Mouse (Mus musculus) neural tube, embryonic 10.5 days (tissue): ENCODE measurements around the gene Abcc5.
"Not testable (repeated sequence)": the region's sequence is repeated elsewhere in the genome, so short reads cannot be mapped to it uniquely, and the experiment has no call there.

Source experiments
- DNase-seq: peaks from one replicate; pipeline ENCODE4 v3.0.0-alpha.2; 2017; ENCODE audit warnings: low spot score; ENCODE audit errors: extremely low spot score

Abcc5 gene

DNA sequence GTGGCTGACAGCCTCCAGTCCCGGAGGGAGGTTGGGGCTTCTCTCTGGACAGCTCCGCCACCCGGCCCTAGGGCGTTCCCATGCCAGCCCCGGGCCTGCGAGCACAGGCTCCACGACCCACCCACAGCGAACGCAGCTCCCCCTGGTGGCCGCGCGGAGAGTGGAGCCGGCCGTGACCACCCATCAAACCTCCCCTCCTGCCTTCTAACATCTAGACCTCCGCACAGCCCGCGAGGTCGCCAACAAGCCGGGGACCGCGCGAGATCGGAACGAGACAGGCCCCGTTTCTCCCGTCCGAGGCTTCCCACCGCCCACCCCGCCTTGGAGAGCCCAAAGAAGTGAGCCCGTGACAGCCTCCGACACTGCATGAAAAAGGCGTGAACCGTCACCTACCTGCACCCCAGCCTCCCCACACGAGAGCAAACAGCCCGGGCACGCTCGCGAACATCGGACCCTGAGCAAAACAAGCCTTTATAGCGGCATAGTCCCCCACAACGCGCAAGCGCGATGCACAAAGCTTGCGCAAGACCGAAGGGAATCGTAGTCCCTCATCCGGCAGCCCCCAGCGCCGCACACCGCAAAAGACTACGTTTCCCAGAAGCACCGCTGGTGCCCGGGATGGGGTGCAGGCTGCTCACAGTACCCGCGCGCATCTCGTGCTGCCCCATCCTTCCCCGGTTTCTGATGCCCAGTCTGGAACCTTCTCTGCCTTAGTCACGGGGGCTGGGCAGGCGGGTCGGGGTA is at the start of gene Abcc5:
Gene Abcc5 (minus strand): TSS at position 540 of the 744 bp plus-strand sequence.
- peak; percentile 87 for DNase-seq

DNA sequence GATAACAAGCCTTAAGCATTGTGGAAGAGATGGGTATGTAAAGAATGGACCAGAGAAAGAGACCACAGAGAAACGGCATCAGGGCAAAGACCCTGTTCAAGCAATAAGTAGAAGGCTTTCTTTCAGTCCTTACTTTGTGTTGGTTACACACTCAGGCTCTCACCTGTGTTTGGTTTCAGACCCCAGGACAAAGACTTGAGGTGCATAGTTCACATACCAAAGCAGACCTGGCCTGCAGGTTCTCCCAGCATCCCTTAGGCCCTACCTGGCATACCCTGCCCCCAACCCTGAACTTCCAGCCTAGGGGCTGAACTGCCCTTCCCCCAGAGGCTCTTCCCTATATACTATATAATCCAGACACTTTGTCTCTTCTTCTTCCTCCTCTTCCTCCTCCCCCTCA is 49.1 kb upstream of the Abcc5 start:
- DNase-seq = no peak

DNA sequence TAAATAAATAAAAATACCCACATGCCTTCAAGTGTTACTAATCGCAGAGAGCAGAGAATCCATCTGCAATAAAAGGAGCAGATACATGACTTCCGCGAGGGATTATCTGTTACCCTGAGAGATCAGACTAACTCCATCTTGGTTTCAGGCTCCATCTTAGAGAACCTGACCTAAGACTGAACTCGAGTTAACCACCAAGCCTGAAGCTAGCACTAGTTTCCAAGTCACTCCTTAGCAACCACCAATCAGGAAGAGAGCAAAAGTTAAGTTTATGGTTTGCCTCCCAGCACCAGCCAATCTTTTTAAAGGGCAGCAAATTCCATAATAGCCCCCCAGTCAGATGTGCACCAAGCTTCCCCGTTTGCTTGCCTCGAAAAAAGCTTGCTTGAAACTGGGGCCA is 48.6 kb upstream of the Abcc5 start:
- DNase-seq = no peak

DNA sequence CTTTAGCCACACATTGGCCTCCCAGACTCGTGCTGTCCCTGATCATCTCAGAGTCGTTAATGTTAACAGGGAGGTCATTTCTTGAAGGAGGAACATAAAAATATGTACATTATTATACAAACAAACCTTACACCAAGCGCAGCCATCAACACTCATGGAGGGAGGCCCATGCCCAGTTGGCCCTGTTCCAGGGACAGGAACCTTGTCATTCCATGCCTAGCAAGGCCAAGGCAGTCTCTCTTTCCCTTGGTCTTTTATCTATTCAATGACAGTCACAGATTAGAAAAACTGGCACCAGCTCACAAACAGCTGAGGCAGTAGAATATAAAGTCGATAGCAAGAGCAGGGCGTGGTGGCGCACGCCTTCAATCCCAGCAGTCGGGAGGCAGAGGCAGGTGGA is 48.0 kb upstream of the Abcc5 start:
- DNase-seq = no peak

DNA sequence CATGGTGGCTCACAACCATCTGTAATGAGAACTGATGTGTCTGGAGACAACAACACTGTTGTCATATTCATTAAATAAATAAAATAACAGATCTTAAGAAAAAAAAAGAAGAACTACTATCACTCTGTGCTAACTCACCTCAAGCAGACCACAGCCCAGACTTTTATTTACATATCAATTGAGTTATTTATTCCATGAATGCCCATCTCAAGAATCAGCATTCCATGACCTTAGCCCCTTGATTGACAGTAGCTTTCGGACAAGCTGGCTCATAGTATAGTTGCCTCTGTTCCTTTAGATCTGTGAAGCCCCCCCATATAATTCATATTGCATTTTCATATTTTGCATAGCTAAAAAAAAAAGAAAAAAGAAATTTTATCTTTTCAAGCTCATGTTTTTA is 47.6 kb upstream of the Abcc5 start:
- no peak for DNase-seq

DNA sequence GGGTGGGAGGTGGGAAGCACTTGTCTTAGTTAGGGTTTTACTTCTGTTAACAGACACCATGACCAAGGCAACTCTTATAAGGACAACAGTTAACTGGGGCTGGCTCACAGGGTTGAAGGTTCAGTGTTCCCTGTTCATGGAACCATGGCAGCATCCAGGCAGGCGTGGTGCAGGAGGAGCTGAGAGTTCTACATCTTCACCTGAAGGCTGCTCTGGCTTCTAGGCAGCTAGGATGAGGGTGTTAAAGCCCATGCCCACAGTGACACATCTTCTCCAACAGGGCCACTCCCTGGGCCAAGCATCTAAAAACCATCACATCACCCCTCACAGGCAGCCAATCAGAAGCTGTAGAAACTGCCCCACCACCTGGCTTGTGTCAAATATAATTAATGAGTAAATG is 45.5 kb upstream of the Abcc5 start:
- no peak for DNase-seq

DNA sequence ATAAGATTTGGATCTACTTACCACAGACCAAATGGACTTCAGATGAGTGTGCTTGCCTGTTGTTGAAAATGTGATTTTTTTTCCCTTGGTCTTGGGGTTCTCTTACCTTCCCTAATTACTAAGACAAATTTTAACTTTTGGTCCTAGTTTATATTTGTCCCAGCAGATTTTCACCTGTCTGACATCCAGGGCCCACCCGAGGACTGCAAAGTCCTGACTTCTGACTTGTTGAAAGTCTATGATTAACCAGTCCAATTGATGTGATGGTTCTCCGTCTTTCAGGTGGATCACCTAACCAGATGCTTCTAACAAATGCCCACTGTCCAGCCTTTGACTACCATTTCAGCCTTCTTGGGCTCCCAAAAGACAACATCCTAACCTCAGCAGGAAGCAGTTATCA is 44.8 kb upstream of the Abcc5 start:
- DNase-seq = no peak

DNA sequence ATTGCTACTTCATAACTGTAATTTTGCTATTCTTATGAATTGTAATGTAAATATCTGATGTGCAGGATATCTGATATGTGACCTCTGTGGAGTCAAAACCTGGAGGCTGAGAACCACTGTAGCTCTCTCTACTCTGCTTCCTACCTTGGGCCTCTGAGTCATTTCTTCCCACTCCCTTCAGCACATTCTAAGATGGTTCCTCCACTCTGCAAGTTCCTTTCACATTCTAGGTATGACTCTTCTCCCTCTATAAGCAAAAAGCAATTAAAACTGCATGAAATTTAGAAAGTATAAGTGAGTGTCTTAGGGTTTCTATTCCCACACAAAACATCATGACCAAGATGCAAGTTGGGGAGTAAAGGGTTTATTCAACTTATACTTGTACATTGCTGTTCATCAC is 38.5 kb upstream of the Abcc5 start:
- no peak for DNase-seq

DNA sequence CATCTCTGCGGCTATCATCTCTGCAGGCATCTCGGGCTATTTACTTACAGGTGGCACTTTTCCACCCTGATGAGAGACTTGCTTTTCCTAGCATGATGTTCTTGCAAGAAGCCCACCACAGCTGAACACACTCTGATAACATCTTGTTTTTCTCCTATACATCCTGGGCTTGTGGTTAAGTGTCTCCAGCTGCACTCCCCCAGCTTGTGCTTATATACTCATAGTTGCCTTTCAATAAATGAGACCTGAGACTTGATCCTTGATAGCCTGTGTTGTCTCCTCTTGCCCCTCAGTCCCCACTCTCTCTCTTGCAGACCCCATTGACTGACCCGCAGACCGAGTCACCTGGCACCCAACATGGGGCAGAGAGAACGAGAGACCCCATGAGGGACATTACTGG is 32.5 kb upstream of the Abcc5 start:
- not testable (repeated sequence) for DNase-seq

DNA sequence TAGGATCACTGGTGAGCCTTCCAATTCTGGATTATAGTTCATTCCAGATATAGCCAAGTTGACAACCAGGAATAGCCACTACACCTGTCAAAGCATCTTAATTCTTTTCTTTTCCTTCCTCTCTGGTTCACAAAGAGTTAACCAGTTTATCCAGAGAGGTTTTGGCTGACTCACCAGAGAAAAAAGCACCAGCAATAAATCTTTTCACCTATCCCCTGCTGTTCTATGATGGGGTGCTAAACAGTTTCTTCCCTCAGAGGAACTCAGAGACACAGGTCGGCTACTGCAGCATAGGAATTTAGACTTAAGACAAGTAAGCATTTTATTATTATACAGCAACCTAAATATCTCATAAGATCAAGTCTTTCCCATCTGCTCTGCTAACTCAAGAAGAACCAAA is 29.9 kb upstream of the Abcc5 start:
- no peak for DNase-seq

DNA sequence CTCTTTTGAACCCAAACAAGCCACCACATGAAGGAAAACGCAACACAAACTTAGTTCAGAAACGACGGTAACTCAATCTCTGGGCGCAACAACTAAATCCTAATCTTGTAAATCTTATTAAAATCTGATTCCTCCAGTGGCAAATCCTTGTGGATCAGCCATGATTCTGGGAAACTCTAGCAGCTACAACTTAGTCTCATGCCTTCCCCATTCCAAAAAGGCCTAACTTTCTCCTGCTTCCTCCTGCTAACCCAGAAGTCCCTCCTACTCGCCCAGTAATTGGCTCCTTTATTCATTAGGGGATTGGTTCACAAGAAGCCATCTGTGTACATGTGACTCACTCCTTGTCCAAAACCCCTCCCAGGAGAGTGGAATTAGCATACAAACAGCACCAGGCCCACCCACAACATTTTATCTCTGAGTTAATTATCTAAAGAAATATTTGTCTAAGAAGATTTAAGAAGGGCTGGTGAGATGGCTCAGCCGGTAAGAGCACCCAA is 28.0 kb upstream of the Abcc5 start:
- DNase-seq = no peak

DNA sequence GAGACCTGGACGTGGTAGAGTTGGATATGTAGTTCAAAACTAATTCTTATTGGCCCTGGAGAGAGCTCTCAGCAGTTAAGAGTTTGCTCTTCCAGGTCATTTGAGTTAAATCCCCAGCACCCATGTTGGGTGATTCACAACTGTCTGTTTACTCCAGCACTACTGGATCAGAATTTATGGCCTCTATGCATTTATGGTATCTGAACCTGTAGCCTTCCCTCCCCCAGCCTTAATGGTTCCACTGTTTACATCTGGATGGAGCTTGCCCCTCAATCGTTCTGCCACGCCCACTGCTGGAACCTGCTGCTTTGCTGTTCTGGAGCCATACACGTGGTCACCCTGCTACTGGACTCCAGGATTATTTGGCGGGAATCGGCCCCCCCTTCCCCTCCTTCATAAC is 25.6 kb upstream of the Abcc5 start:
- no peak for DNase-seq

DNA sequence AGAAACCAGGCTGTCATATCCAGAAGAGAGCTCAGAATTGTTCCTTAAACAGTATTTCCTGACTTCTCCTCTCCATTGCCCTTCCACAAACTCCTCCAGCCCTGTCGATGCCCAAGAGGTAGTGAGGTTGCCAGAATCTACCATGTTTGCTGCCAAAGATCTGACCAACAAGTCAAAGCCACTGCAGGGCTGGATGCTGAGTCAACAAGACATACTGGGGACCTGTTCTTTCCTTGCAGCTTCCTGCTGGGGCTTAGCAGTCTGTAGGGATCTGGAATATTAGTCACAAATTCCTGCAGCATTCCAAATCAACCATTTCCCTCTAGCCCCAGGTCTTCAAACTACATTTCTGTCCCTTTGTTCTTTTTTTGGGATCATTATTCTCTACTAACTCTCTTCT is 19.7 kb upstream of the Abcc5 start:
- DNase-seq = no peak

DNA sequence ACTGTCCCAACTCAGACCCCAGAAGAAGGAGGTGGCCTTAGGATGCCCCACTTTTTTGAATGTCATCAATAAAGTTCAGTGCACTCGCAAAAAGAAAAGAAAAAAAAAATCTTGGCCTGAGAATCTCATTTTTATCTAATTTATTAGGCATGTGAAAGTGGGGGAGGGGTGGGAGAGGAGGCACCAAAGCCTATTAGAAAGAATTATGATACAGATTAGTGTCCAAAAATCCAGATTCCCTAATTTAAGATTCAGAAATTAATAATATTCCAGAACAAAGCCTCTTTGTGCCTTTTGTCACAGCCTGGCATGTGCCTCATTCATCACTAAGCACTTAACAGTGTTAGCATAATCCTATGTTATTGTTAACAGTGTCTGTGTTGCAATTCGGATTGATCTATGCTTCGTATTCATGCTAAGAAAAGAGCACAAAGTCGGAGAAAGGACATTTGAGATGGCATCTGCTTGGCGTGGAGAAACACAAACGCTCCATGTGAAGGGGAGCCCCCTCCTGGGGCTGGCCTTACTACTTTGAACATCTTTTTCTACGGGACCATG is 18.7 kb upstream of the Abcc5 start:
- no peak for DNase-seq

DNA sequence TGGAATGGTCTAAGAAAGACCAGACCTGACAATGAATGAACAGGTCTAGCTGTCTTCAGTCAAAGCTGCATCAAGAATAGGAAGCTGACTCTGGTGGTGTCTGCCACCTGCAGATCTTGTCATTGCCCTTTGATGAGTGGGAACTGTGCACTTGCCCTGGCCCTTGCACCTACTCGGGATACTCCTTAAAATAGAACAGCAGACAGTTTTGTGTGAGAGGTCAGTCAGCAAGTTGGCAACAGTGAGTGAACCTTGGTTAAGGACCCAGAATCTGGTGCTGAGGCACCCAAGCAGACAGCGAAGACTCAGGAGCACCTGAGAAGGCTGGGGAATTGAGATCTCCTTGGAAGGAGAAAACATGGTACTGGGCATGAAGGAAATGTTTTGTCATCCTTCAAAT is 16.7 kb upstream of the Abcc5 start:
- DNase-seq = no peak

DNA sequence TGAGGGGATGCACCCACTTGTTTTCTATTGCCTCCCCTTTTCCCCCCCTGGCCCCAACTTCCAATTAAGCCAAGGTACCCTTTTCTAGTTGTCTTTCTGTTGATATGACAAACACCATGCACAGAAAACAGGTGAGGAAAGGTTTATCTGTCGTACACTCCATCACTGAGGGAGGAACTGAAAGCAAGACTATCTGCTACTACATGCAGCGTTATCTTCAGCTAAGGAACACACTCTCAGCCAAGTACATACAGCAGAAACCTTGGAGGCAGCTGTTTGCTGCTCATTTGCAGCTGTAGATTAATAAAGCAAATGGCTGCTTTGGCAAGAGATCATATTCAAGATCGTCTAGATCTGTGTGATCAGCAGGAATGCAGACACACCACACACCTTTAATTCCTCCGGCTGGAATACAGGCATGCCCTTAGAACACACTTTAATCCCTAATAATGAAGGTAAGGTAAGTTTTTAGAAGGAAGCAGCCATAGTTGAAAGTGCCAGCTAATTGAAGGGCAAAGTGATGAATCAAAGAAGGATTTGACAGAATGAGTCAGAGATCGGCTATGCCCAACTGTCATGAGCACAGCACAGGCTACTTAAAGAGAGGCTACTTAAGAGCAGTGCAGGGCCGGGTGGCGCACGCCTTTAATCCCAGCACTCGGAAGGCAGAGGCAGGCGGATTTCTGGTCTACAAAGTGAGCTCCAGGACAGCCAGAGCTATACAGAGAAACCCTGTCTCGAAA is 12.7 kb upstream of the Abcc5 start:
- no peak for DNase-seq

DNA sequence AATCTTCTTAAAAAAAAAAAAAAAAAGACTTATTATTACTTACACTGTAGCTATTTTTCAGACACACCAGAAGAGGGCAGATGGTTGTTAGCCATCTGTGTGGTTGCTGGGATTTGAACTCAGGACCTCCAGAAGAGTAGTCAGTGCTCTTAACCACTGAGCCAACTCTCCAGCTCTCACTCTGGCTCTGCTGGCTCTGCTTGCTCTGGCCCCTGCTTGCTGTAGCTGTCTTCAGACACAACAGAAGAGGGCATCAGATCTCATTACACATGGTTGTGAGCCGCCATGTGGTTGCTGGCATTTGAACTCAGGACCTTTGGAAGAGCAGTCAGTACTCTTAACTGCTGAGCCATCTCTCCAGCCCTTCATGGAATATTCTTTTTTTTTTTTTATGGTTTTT is 11.9 kb upstream of the Abcc5 start:
- not testable (repeated sequence) for DNase-seq

DNA sequence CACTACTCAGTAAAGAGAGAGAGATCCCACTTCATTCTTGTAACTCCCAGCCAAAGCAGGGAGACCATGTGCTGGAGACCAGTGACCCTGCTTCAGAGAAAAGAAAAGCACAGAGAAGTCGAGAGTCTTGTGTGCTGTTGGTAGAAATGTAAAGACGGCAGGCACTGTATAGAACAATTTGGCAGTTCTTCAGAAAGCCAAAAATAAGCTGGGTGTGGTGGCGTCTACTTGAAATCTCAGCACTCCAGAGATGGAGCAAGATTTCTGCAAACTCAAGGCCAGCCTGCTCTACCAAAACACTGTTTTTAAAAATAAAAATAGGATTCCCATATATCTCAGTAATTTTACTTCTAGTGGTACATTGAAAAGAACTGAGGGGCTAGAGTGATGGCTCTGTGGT is 10.1 kb upstream of the Abcc5 start:
- DNase-seq = no peak

DNA sequence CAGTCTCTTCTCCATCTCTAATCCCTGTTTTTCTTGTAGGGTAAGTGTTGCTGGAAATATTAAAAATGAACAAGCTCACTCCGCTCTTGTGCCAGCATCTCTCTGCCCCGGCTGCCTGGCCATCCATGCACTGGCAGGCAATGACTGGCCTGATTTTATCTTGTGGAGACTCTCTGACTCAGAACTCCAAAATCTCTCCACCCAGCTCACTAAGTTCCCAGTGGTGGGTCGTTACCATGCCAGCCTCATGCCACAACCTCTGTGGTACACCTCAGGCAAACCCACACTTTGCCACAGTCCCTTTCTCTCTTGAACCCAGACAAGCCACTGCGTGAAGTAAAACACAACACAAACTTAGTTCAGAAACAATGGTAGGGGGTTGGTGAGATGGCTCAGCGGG is 3.1 kb upstream of the Abcc5 start:
- no peak for DNase-seq

DNA sequence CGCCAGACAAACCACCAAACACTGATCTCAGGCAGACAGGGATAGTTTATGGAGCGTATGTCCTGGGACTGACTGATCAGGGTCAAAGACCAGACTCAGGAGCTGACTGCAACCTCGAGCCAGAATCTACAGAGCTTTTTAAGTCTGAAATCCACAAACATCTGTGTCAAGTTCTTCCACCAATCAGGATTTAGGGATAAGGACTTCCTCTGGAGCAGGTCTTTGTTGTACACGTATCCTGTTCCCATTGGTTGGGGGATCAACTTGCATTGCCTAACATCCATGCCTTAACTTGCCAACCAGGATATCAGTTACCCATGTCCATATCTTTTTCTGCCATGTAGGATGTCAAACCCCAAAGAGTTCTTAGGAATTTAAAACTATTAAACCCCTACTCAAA is 1.4 kb upstream of the Abcc5 start:
- no peak for DNase-seq

DNA sequence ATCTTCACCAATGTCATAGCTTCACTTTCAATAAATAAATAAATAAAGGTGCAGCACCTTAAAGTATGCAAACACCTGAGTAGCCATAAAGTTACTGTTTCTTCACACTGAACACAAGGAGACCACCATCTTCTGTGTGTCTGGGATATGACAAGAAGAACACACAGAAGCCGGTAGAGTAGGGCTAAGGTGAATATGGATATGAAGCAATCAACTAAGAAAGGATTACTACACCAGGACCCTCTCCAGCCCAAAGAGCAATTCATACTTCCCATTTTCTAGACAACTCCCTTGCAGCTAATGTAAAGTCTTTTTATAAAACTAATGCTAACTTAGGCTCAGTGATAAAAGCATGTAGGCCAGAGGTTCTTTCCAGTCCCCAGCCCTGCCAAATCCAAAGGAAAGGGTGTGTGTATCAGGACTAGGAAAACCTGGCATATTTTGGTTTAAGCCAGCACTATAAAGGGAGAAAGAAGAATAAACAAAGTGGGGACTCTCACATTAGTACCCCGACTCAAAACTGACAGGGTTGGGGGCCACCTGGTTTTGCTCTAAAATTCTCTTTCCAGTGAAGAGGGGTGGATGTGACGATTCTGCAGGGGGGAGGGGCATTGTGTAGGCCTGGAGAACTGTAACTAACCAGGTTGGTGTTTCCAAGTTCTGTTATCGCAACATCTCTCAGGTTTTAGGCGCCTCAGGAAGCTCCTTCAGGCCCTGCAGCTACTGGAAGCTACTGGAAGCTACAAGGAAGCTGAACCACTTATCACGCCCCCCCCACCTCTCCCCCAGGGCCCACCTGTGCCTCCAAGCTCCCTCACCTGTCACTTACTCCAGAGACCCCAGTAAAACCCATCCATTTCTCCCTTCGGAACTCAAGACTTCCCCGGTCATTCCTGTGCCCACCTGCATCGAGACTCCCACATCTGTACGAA is 1.2 kb downstream of the Abcc5 start:
- DNase-seq = no peak
